Mouse (Mus musculus) gastrocnemius, adult 2 months (tissue): ENCODE results near the gene Slc22a23. TPM values are rescaled to one million over a fixed set of nuclear protein-coding genes. Genes with fewer than 3 reads are reported as not detected.

ENCODE experiments used
- DNase-seq: peaks from one replicate; pipeline ENCODE4 v3.0.0; 2022
- H3K27ac ChIP-seq: fragments of 200-600 bp; 2 replicates; pipeline ENCODE4 v1.8.1; 2022; ENCODE audit warnings: mild to moderate bottlenecking
- H3K4me3 ChIP-seq: fragments of 200-600 bp; 2 replicates; pipeline ENCODE4 v1.8.1; 2022; ENCODE audit warnings: mild to moderate bottlenecking, moderate library complexity
- CTCF ChIP-seq: fragments of 200-600 bp; IDR thresholded peaks from 2 replicates; pipeline ENCODE4 v1.8.1; 2022; ENCODE audit warnings: antibody characterized with exemption, mild to moderate bottlenecking, moderate library complexity
- intact Hi-C: fragments of 180-260 bp; cut with DNase I; formaldehyde crosslinking; loops from one replicate; pipeline ENCODE4 v1.15.1; 2025
- total RNA-seq, 2 experiments: library from RNA; stranded (reverse); gene quantifications; 2 replicates each; pipeline ENCODE4 v1.2.3; 2021

The Slc22a23 gene
- total RNA-seq, 2 experiments from 2014 or later = 8.8 to 15.3 TPM

DNA sequence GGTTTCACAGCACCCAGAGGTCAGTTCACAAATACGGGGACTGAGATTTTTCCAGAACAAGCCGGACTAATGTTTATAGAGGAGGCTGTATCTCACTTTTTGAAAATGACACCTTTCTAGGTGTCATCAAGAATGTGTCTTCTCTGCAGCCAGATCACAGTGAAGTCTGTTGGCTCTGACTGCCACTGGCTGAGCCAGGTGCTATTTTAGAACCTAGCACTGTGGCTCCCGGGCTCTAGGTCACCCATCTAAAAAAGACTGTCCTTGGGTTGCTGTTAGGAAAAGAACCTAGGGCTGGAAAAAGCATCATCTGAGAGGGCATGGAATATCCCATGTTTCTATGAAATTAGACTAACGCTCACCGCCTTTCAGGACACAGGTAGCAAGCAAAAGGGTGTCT lies 10.7 kb upstream of the Slc22a23 start:
- peak; percentile 70 for DNase-seq
- TF ChIP-seq CTCF = no peak
- intact Hi-C loops = no loop called here
- Histone ChIP-seq H3K27ac (peak overlapping the region; percentile 35; the same call in 1 of the 2 replicates), H3K4me3 (no peak overlapping the region)

DNA sequence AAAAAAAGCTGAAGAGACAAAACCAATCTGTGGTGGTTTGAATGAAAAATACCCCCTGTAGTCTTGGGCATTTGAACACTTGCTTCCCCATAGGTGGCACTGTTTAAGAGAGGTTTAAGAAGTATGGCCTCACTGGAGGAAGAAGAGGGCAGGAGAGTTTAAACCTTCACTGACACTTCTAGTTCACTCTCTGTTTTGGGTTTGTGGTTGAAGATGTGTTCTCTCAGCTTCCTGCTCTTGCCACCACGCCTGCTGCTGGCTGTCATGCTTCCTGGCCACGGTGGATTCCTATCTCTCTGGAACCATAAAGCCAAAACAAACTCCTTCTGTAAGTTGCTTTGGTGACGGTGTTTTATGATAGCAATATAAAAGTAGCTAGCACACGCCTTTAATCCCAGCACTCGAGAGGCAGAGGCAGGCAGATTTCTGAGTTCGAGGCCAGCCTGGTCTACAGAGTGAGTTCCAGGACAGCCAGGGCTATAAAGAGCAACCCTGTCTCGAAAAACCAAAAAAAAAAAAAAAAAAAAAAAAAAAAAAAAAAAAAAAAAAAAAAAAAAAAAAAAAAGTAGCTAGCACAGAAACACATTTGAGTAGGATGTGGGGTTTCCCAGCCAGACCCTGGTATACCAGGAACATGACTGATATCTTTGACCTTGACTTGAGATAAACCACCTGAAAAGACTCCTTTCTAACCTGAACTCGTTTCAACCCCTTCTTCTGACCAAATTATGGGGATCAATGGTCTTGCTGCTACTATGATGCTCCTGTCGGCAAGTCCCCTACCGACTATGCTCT lies 10.0 kb upstream of the Slc22a23 start:
- TF ChIP-seq CTCF = no peak
- no peak overlapping the region for H3K4me3 ChIP-seq

DNA sequence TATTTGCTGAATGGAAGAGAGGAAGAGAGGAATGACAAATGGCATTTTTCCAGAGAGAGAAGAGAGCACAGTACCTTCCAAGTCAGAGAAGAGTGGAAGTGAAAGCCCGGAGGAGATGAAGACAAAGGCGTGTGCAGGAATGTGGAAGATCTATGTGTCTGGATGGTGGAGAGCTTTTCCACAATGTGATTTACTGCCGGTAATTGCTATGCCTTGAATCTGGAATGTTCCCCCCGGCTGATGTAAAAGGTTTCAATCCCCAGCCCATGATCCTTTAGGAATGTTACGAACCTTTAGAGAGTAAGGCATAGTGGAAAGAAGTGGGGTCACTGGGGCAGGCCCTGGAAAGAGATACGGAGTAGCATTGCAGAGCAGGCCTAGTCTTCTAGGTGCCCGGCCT lies 8.3 kb upstream of the Slc22a23 start:
- intact Hi-C loops = no loop called here
- Histone ChIP-seq H3K4me3 (no peak overlapping the region), H3K27ac (no peak overlapping the region)
- DNase-seq = no peak
- TF ChIP-seq CTCF = no peak

More for the DNA sequence above, 10.0 kb upstream of the Slc22a23 start:
- intact Hi-C loops = no loop called here
- H3K27ac ChIP-seq = peak overlapping the region; percentile 35; the same call in 1 of the 2 replicates
- no peak for DNase-seq

DNA sequence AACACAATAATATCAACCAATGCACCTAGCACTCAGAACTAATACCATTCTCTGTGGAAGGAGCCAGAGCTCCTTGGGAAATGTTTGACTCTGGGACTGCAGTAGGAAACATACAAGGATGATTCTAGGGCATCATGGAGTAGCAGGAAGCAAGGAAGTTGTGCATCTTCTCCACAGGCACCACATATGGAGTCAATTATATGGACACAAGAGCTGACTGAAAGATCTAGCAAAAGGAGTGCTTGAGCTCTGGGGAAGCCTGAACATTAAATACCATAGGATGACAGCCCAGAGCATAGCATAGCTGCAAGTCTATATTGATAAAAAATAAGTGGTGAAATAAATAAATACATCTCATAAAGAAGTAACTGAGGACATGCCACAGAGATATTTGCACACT lies 6.5 kb upstream of the Slc22a23 start:
- intact Hi-C loops = no loop called here
- no peak for TF ChIP-seq CTCF
- no peak for DNase-seq

DNA sequence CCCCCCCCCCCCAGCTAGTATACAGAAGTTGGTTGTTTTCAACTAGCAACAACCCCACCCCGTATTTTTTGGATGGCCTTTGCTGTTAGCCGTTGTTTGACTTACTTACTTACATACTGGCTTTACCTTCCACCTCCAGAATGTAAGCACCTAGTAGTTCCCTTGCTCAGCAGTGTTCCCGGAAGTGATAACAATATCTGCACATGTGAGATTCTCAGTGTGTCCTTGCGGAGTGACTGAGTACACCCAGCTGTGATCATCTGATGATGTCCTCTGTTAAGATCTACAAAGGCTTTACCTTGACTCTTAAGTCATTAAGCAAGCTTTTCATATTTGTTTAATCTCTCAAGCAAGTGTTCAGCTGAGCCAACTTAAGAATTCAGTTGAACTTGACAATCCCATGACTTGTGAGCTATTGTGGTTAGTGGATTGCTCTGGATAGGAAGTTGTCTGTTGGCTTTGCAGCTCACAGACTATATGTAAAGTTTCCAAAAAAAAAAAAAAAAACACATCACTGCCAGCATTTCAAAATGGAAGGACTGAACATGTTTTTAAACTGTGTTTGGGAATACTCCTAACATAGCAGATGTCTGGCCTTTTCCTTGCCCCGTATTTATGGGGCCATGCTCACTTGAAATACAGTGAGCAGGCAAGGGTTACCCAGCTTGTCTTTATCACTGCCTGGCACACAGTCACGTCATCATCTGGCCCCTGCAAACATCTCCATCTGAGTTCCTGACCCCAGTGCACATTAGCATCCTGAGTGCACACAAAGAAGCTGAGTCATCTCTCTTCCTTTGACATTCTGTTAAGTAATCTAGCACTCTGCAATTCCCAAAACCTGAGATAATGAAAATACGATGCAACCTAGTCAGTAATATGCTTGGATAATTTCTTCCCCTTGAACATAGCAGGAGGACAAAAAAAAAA lies 3.2 kb upstream of the Slc22a23 start:
- intact Hi-C loops = no loop called here
- TF ChIP-seq CTCF = no peak
- Histone ChIP-seq H3K4me3 (no peak overlapping the region), H3K27ac (no peak overlapping the region)
- DNase-seq = no peak

More for the DNA sequence above, 6.5 kb upstream of the Slc22a23 start:
- no peak overlapping the region for H3K27ac ChIP-seq
- no peak overlapping the region for H3K4me3 ChIP-seq

DNA sequence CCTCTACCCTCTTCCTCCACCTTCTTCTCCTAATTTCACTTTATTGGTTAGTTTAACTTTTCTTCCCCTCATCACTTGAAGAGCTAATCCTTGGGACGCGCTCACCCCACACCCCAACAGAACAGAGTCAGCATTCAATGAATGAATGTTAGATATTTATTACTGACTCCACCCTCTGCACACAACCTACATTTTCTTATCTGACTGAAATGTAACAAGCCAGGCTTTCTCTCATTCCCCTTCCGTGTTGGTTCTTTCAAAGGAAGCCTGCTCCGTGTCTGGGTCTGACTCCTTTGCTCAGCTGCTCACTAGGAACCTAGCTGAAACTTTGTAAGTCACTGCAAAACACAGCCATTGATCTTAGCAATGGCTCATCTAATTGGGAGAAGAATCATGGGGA lies 1.8 kb upstream of the Slc22a23 start:
- no peak for TF ChIP-seq CTCF
- Histone ChIP-seq H3K4me3 (no peak overlapping the region), H3K27ac (no peak overlapping the region)
- DNase-seq = no peak
- intact Hi-C loops = no loop called here

DNA sequence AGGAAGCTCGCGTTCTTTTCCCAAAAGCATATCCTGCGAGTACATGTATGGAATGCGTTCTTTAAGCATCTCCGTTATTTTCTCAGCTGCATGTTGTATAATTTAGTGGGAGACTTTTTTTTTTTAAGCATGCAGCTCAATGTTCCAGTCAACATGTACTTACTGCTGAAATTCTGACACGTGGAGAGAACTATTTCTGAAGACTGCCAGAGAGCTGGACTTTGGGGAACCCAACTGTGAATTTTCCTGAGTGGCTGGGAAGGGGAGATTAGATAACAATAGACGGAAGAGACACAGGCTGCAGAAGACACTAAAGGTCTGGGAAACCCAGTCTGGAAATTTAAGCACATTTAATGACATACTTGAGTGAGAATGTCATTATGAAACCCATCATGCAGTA lies 1.3 kb upstream of the Slc22a23 start:
- Histone ChIP-seq H3K27ac (peak overlapping the region; percentile 94), H3K4me3 (peak overlapping the region; percentile 95)
- intact Hi-C loops = no loop called here
- DNase-seq = no peak
- no peak for TF ChIP-seq CTCF

DNA sequence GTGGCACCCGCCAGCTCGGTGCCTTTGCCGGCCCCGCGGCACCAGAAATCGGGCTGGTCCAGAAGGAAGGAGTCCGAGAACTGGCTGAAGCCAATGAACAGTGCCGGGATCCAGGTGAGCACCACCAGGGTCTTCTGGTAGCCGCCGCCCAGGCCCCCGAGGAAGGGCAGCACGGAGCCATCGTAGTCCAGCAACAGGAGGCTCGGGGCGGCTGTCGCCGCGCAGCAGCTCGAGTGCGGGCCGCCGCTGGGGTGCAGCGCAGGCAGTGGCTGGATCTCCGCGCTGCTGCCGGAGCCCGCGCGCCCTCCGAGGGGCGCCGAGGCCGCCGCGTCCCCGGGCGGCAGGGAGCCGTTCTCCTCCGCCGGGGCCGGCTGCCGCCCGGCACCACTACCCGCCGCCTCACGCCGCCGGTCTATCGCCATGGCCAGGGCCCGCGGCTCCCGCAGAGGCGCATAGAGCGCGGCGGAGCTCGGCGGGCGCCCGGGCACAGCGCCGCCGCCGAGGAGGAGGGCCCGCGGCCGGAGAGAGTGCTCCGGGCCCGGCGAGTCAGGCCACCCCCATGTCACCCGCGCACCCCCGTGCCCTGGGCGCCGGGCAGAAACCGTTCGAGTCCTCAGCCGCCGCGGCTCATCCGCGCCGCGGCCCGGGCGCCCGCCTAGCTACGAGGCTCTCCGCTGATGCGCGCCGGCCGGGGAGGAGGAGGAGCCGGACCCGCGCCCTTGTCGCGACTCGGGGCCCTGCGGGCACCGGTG lies 430 bp downstream of the Slc22a23 start:
- H3K4me3 ChIP-seq = peak overlapping the region; percentile 95
- intact Hi-C loops = loop anchor here (2.0 to 5.0 kb wide), 3 partner anchors 72 to 292 kb away; no protein-coding TSS in a partner anchor
- H3K27ac ChIP-seq = peak overlapping the region; percentile 94
- DNase-seq = peak; percentile 64
- TF ChIP-seq CTCF = peak; percentile 11; the same call in 1 of the 2 replicates

DNA sequence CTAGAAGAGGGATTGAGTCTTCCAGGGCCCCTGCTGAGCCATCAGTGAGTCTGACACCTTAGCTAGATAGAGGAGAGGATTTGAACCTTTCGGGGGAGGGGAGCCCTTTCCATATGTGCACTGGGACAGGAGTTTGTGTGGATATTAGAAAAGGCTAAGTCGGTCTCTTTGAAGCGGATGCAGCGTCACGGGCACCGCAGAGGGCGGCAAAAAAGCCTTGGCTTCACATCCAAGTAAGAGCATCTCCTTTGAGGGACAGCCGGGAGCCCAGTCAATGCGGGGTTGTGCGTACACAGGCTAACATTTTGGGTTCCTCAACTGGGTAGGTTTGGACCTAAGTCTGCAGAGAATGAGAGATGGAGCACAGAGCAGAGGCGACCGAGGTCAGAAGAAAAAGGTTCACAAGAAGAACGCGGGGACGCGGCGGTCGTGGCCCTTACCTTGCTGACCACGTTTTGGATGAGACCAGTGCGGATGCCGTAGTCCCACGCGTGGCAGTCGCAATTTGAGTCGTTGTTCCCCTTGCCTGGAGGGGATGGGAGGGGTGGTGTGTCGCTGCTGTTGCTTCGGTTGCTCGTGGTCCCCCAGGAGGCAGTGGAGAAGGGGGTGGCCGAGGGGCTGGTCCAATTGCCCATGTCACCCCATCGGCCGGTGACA lies 1.1 kb downstream of the Slc22a23 start:
- no peak for TF ChIP-seq CTCF
- peak overlapping the region; percentile 94 for H3K27ac ChIP-seq
- DNase-seq = peak; percentile 34
- peak overlapping the region; percentile 95 for H3K4me3 ChIP-seq
- intact Hi-C loops = loop anchor here (2.0 to 5.0 kb wide), 3 partner anchors 72 to 293 kb away; no protein-coding TSS in a partner anchor

DNA sequence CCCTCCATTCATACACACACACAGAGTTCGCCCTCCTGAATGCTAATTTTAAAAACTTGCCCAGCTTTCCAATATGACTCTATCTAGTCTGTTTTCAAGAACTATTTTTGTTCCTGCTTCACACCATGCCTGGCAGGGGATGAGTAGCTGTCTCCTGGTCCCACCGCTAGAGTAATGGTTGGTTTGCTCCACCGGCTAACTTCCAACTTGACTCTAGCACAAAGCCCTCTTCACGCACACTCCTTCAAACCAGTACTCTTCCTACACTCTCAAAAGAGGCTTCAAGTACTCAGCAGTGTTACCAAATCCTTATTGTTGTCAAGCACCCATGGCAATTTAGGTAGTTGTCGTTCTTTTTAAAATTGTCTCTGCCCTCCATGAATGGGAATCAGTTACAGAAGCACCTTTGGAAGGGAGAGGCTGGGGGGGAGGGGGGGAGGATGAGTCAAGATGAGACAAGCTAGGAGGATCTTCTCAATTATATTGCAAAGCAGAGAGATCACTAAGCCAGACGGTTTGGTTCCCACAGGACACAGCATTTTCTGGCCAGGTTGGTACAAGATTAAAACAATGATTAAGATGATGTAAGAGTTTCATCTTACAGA lies 2.6 kb downstream of the Slc22a23 start:
- Histone ChIP-seq H3K4me3 (peak overlapping the region; percentile 37), H3K27ac (no peak overlapping the region)
- no peak for DNase-seq
- intact Hi-C loops = loop anchor here (5.0 kb wide), 1 partner anchor 70 kb away; no protein-coding TSS in a partner anchor
- no peak for TF ChIP-seq CTCF

DNA sequence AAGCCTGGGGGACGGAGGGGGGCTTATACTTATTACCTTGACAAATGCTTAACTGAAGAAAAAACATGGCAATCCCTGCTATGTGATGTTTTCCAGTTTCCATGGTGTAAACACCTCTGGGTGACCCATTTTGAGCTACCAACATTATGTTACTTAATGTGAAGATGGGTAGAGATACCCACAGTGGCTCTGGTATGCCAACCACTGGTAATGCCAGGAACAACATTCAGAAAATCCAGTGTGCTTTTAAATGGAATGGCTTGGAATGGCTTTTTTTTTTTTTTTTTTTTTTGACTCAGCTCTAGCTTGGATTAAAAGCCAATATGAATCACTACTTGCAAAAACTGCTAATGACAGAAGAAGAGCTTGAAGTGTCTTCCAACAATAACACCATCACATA lies 8.1 kb downstream of the Slc22a23 start:
- DNase-seq = no peak
- no peak overlapping the region for H3K27ac ChIP-seq
- no peak overlapping the region for H3K4me3 ChIP-seq
- intact Hi-C loops = no loop called here
- no peak for TF ChIP-seq CTCF
